Mouse (Mus musculus) adrenal gland, adult 2 months (tissue): Measurements from ENCODE around the gene Cd2ap. TPM values are rescaled to one million over a fixed set of nuclear protein-coding genes. Genes with fewer than 3 reads are reported as not detected.
"Not testable (repeated sequence)": the region's sequence is repeated elsewhere in the genome, so short reads cannot be mapped to it uniquely, and the experiment has no call there.

Experiments
- DNase-seq: peaks from one replicate; pipeline ENCODE4 v3.0.0; 2021
- long read RNA-seq: library from polyadenylated mRNA; stranded (forward); transcript quantifications from one replicate; pipeline ENCODE4 v2.0.0, GENCODE M21; 2021
- polyA plus RNA-seq: library from polyadenylated mRNA; depleted of rRNA; stranded (reverse); fragments of >200 nt; gene quantifications from 2 replicates; pipeline ENCODE4 v1.2.3, GENCODE M21; 2012; rRNA removed
- total RNA-seq, 2 experiments: library from RNA; stranded (reverse); gene quantifications; 2 replicates each; pipeline ENCODE4 v1.2.3; 2021

Cd2ap gene
- 10 to 100 TPM; 53.5 to 57.7 TPM for total RNA-seq
- 19.7 and 31.1 TPM in 2 replicates for polyA plus RNA-seq
- long read RNA-seq, full-length matches to known transcripts = 13 of 20 reads
- long read RNA-seq, partial matches to known transcripts = 0 of 20 reads
- long read RNA-seq, other reads (novel, unspliced or antisense) = 7 of 20 reads

DNA sequence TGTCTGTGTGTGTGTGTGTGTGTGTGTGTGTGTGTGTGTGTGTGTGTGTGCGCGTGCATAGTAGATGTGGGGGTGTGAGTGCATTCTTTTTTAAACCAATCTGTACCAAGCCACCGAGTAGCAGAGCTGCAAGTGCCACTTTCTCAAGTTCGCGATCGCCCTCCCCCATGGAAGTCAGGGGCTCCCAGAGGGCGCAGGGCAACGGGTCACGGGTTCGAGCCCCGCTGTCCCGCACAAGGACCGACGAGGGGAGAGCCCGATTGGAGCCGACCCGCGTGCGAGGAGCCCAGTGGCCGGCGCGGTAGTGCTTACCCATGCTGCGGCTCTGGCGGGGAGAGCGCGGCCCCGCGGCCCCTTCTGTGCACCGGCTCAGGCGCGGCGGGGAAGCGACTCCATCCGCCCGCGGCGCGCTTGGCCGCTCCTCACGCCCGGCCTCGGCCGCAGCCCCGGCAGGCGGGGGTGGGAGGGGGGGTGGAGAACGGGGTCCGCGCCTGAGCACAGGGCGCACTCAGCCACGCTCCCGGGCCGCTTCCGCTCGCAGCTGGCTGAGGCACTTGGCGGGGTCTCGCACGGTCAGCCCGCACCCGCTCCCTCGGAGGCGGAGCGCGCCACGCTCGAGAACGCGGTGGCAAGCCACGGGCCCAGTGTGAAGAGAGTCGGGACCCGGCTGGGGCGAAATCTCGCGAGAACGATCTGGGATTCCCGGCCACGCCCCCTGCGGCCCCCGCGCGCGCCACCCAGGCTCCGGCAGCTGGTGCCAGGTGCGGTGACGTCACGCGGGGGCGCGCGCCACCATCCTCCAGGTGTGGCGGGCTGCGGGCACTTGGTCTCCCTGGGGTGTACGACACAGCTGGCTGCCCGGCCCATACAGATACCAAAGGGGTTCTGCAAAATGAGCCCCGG is at the start of gene Cd2ap:
Gene Cd2ap (minus strand): TSS at position 665 of the 903 bp plus-strand sequence.
- DNase-seq = peak; percentile 98

GRCm38 (mm10) chr17:42924731-42925130 is 48.3 kb upstream of the Cd2ap start:
- DNase-seq = no peak

GRCm38 (mm10) chr17:42918810-42919209 is 42.3 kb upstream of the Cd2ap start:
- no peak for DNase-seq

DNA sequence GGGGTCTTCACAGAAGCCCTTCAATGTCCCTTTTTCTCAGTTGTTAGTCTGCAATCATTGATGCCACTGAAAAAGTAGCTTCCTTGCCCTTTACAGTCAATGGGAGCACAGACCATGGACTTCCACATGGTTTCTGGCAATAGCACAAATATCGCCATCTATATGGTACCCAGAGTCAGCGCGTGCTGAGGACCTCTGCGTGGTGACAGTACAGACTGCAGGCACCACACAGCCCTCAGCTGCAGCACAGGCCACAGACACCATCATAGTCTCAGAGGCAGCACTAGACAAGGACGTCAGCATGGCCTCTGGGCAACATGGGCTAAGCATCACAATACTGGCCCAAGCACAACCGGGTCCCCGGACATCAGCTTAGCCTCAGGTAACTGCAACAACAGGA is 38.3 kb upstream of the Cd2ap start:
- DNase-seq = no peak

GRCm38 (mm10) chr17:42912193-42912592 is 35.7 kb upstream of the Cd2ap start:
- no peak for DNase-seq

DNA sequence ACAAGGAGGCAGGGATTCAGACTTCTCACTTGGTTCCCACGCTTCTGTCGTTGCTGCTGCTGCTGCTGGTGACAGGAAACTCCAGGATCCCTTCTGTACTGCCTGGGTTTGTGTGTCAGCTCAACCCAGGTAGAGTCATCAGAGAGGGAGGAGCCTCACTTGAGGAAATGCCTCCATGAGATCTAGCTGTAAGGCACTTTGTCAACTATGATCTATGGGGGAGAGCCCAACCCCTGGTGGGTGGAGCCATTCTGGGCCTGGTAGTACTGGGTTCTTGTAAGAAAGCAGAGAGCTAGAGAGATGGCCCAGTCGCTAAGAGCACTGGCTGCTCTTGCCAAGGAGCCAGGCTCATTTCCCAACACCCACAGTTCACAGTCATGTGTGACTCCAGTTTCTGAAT is 34.0 kb upstream of the Cd2ap start:
- DNase-seq = no peak

- no peak for DNase-seq
Measured at GRCm38 (mm10) chr17:42909376-42909775, 32.9 kb upstream of the Cd2ap start.

- no peak for DNase-seq
Measured at GRCm38 (mm10) chr17:42908744-42909370, 32.4 kb upstream of the Cd2ap start.

- no peak for DNase-seq
Measured at GRCm38 (mm10) chr17:42908136-42908535, 31.7 kb upstream of the Cd2ap start.

- DNase-seq = not testable (repeated sequence)
Measured at GRCm38 (mm10) chr17:42906456-42906855, 30.0 kb upstream of the Cd2ap start.

DNA sequence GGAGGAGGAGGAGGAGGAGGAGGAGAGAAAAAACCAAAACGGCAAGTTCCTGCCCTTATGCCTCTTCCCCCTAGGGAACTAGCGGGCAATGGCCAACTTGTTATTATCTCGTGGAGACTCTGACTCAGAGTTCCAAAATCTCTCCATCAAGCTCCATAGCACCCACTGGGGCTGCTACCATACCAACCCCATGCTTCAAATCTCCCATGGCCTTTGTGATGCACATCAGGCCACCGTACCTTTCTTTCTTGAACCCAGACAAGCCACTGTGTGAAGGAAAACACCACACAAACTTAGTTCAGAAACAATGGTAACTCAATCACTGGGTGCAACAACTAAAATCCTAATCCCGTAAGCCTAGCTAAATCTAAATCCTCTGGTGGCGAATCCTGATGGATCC is 29.5 kb upstream of the Cd2ap start:
- DNase-seq = no peak

- no peak for DNase-seq
Measured at GRCm38 (mm10) chr17:42900795-42901194, 24.3 kb upstream of the Cd2ap start.

- no peak for DNase-seq
Measured at GRCm38 (mm10) chr17:42887282-42887707, 10.8 kb upstream of the Cd2ap start.

- DNase-seq = peak; percentile 18
Measured at GRCm38 (mm10) chr17:42885091-42885501, 8.6 kb upstream of the Cd2ap start.

GRCm38 (mm10) chr17:42884382-42884781 is 7.9 kb upstream of the Cd2ap start:
- DNase-seq = no peak

DNA sequence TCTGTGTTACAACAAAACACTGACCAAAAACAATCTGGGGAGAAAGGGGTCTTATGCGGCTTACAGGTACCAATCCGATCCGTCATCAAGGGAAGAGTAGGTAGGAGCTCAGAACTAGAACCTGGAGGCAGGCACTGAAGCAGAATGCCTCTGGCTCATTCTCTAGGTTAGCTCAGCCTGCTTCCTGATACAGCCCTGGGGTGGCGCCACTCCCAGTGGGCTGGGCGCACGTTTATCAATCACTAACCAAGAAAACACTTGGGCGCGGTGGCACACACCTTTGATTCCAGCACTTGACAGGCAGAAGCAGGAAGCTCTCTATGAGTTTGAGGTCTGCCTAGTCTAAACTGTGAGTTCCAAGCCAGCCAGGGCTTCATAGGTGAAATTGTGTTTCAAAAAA is 7.3 kb upstream of the Cd2ap start:
- DNase-seq = no peak

DNA sequence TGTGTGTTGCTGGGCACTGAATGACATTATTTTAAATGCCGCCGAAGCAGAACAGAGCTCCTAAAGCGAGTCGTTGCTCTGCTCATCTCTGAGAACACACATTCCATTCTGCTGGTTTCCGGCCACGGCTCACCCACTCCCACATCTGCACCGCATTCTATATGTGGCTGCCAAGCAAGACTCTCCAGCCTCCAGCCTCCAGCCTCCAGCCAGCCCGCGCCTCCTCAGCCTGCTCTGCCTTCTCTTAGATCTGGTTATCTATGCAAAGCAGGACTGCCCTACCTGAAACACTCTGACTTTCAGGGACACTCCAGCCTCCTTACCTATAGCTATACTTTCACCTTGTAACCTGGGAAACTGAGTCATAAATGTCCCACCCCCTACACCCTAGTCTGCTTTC is 6.8 kb upstream of the Cd2ap start:
- DNase-seq = no peak

DNA sequence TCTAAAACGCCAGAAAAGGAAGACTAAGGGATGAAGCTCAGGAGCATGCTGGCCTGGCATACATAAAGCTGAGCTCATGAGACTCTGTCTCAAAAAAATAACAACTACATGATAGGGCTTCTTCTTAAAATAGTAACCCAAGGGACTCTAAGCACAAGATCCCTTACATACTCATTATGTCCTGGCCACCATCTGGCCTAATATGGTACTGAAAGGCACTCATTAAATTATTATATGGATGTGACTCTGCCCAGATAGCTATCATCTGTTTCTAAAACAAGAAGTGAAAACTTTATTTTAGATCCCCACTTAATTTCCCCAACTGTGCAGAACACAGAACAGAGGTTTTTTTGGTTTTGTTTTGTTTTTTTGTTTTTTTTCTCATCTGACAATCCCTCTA is 6.4 kb upstream of the Cd2ap start:
- DNase-seq = no peak

- no peak for DNase-seq
Measured at GRCm38 (mm10) chr17:42876904-42877425, 500 bp upstream of the Cd2ap start.

DNA sequence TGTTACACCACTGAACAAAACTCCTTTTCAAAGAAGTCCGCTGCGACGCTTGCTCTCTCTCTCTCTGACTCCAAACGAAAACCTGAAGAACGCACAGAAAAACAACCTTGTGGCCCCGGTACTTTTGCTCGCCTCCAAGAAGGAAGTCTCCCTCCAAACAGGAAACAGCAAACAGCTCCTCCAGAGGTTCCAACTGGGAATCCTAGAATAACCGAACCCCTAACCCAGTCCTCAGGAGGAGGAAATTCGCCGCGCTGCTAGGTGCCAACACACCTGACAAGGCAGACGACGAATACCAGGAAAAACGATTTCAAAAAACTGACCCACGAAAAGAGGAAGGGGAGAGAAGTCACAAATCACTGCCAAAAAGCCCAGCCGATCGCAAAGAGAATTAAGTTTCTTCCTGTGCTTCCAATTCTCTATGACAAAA is 879 bp downstream of the Cd2ap start:
- peak; percentile 58 for DNase-seq

GRCm38 (mm10) chr17:42875015-42875414 is 1.4 kb downstream of the Cd2ap start:
- DNase-seq = no peak

GRCm38 (mm10) chr17:42870465-42870864 is 6.0 kb downstream of the Cd2ap start:
- no peak for DNase-seq

DNA sequence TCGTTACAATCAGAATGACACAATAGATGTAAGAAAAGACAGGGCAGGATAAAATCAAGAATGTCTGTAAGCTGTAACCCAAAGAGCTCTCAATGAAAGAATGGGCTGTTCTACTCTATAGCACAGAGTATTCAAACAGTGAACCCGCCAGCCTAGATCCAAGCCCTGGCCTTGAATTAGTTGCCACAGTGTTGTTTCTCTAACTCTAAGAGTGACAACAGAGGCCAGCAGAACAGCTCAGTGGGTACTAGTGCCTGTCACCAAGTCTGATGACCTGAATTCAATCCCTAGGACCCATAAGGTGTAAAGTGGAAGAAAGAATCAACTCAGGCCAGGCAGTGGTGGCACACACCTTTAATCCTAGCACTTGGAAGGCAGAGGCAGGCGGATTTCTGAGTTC is 13.3 kb downstream of the Cd2ap start:
- no peak for DNase-seq
